9 mouse cellular contexts compared by ENCODE assay signal in the genomic region with DNA sequence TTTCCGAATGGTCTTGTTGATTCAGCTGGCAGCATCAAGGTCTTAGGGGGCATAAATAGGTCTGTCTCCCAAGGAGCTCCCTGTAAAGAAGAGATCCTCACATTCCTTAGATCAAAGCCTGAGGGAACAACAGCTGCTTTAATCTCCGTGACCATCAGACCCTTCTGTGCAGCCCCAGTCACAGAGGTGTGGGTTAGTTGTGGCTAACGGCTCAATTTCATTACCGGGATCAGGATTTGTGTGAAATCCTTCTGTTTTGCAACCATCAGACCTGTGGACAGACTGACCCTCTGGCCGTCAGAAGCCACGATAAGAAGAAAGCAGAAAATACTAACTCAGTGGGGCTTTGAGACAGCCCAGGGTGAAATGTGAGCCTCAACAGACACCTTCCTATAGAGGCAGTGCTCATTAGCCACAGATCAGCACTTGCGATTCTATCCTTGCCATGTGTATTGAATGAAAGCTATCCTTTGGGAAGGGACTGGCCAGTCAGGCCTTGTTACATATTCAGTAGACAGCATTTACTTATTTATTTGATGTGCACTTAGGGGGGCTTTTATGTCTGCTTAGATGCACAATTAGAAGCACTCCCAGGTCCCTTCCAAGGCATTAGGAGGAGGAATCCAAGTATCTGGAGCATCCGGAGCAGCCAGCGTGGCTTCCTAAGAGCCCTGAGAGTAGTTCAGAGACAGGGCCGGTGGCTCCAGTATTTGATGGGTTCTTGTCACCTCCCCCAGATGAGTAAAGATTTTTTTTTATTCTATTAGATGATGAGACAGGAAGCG.
A peak's percentile ranks its signal among the peaks of the same experiment; 100 is the strongest.
DNase-seq lines count a peak whose midpoint lies in the region; ATAC-seq and TF ChIP-seq lines count a peak whose summit lies in the region.
"Had no signal": no experiment of that assay in that cellular context is flagged by ENCODE, and none has a peak within 500 bp of the region (broad histone marks: within the 10 kb centered on the region; RNA-seq: fewer than 3 reads in every experiment).

No protein-coding gene starts in this region.

- TF ChIP-seq EP300 in heart, postnatal 0 days (IDR thresholded peaks at IDR 0.05; ENCODE audit: low read depth) = no peak

- ATAC-seq in heart, postnatal 0 days (ENCODE audit: insufficient read depth, low read depth) = no peak
- no peak for ATAC-seq in embryonic facial prominence, embryonic 15.5 days (ENCODE audit: insufficient number of reproducible peaks, low FRiP score, low TSS enrichment, low read depth)
- ATAC-seq in hindbrain, postnatal 0 days = peak; percentile 35; the same call in 1 of the 2 replicates
- ATAC-seq in neural tube, embryonic 13.5 days (ENCODE audit: low read depth) = peak; percentile 56

- H3K9me3 ChIP-seq in heart, postnatal 0 days (replicated peaks; ENCODE audit: control insufficient read depth, low read length) = no peaks in the 10 kb centered on the region
- H3K9me3 ChIP-seq in embryonic facial prominence, embryonic 15.5 days (replicated peaks) = no peaks in the 10 kb centered on the region
- no peaks in the 10 kb centered on the region for H3K9me3 ChIP-seq in hindbrain, postnatal 0 days (ENCODE audit: low read length)
- no peaks in the 10 kb centered on the region for H3K9me3 ChIP-seq in neural tube, embryonic 13.5 days

- peaks cover 27% of the 10 kb centered on the region for H3K4me1 ChIP-seq in heart, postnatal 0 days (ENCODE audit: control insufficient read depth, insufficient read depth)
- peaks cover 37% of the 10 kb centered on the region for H3K4me1 ChIP-seq in embryonic facial prominence, embryonic 15.5 days
- 0 out of 2 replicates have a peak, but pooled peaks cover 5% of the 10 kb centered on the region for H3K4me1 ChIP-seq in hindbrain, postnatal 0 days (ENCODE audit: insufficient read depth, low read length)
- H3K4me1 ChIP-seq in neural tube, embryonic 13.5 days (replicated peaks) = peaks cover 54% of the 10 kb centered on the region

- H3K4me2 ChIP-seq in heart, postnatal 0 days (ENCODE audit: low read depth, low read length) = no peak overlapping the region
- H3K4me2 ChIP-seq in embryonic facial prominence, embryonic 15.5 days (replicated peaks) = no peak overlapping the region
- H3K4me2 ChIP-seq in hindbrain, postnatal 0 days (ENCODE audit: low read depth, low read length) = no peak overlapping the region
- 0 out of 2 replicates have a peak overlapping the region, but pooled peaks have one; percentile 4 for H3K4me2 ChIP-seq in neural tube, embryonic 13.5 days

- H3K36me3 ChIP-seq in heart, postnatal 0 days (replicated peaks; ENCODE audit: control insufficient read depth, insufficient read depth, low read length) = 0 out of 2 replicates have a peak, but pooled peaks cover 14% of the 10 kb centered on the region
- peaks cover 11% of the 10 kb centered on the region; the same call in 1 of the 2 replicates for H3K36me3 ChIP-seq in embryonic facial prominence, embryonic 15.5 days
- peaks cover 10% of the 10 kb centered on the region; the same call in 1 of the 2 replicates for H3K36me3 ChIP-seq in hindbrain, postnatal 0 days (ENCODE audit: insufficient read depth, low read length)
- peaks cover 41% of the 10 kb centered on the region for H3K36me3 ChIP-seq in neural tube, embryonic 13.5 days

- H3K27me3 ChIP-seq in heart, postnatal 0 days (ENCODE audit: control insufficient read depth, insufficient read depth, low read length) = no peaks in the 10 kb centered on the region
- no peaks in the 10 kb centered on the region for H3K27me3 ChIP-seq in embryonic facial prominence, embryonic 15.5 days
- H3K27me3 ChIP-seq in hindbrain, postnatal 0 days (ENCODE audit: insufficient read depth, low read length) = no peaks in the 10 kb centered on the region
- H3K27me3 ChIP-seq in neural tube, embryonic 13.5 days = no peaks in the 10 kb centered on the region

- H3K9ac ChIP-seq in heart, postnatal 0 days (replicated peaks; ENCODE audit: low read depth, low read length) = no peak overlapping the region
- no peak overlapping the region for H3K9ac ChIP-seq in embryonic facial prominence, embryonic 15.5 days
- no peak overlapping the region for H3K9ac ChIP-seq in hindbrain, postnatal 0 days (replicated peaks; ENCODE audit: low read length)
- peak overlapping the region; percentile 26 for H3K9ac ChIP-seq in neural tube, embryonic 13.5 days

- intact Hi-C loops in heart, postnatal 25 days (cut with DNase I) = loop anchor here (2.0 to 10.0 kb wide), 3 partner anchors 15 to 53 kb away; no protein-coding TSS in a partner anchor

- peak overlapping the region; percentile 62; the same call in 1 of the 2 replicates for H3K27ac ChIP-seq in heart, postnatal 0 days (ENCODE audit: low read depth)
- 0 out of 2 replicates have a peak overlapping the region, but pooled peaks have one; percentile 39 for H3K27ac ChIP-seq in embryonic facial prominence, embryonic 15.5 days (replicated peaks)
- peak overlapping the region; percentile 51; the same call in 1 of the 2 replicates for H3K27ac ChIP-seq in hindbrain, postnatal 0 days
- H3K27ac ChIP-seq in neural tube, embryonic 13.5 days (replicated peaks) = peak overlapping the region; percentile 79

- WGBS in heart, postnatal 0 days = 49% methylated on average over 11 of the region's 11 CpGs
- WGBS in embryonic facial prominence, embryonic 15.5 days = 34% methylated on average over 11 of the region's 11 CpGs
- WGBS in hindbrain, postnatal 0 days = 24% methylated on average over 11 of the region's 11 CpGs
- 16% methylated on average over 11 of the region's 11 CpGs for WGBS in neural tube, embryonic 13.5 days

- H3K4me3 ChIP-seq in heart, postnatal 0 days (ENCODE audit: low read depth, low read length) = no peak overlapping the region
- no peak overlapping the region for H3K4me3 ChIP-seq in embryonic facial prominence, embryonic 15.5 days (replicated peaks)
- H3K4me3 ChIP-seq in hindbrain, postnatal 0 days (ENCODE audit: low read length) = no peak overlapping the region
- no peak overlapping the region for H3K4me3 ChIP-seq in neural tube, embryonic 13.5 days

- no peak for DNase-seq in heart, postnatal 0 days (ENCODE audit: low spot score)
- no peak for DNase-seq in heart, postnatal 25 days (ENCODE audit: low spot score)
- DNase-seq in hindbrain, postnatal 0 days (ENCODE audit: low spot score) = peak; percentile 38
- no peak for DNase-seq in urinary bladder, adult 2 months (ENCODE audit: low spot score)
- no peak for DNase-seq in frontal cortex, postnatal 36 days (ENCODE audit: low spot score in 2 of 2)
- DNase-seq in cerebellum, adult 9-10 months = no peak
- DNase-seq: cerebellum, adult 11 months had no signal

- no peak for TF ChIP-seq CTCF in heart, postnatal 0 days (IDR thresholded peaks at IDR 0.05; ENCODE audit: low read depth)
- no peak for TF ChIP-seq CTCF in hindbrain, postnatal 0 days (IDR thresholded peaks at IDR 0.05; ENCODE audit: low read depth)

Comparison
In these comparisons a context has a peak if more than half of its experiments do, and no peak if none do; other contexts are left out.
1. ATAC-seq: peak in hindbrain, postnatal 0 days (single experiment) and neural tube, embryonic 13.5 days (single experiment); none in heart, postnatal 0 days (single experiment) and embryonic facial prominence, embryonic 15.5 days (single experiment).
2. Peak in every context shown above with its lines, with median percentiles within 50 percentile points of each other: H3K27ac ChIP-seq.